Mouse (Mus musculus) embryonic fibroblast, embryonic 13.5 days (primary cell): ENCODE data around the gene Fbxo22. TPM values are rescaled to one million over a fixed set of nuclear protein-coding genes. Genes with fewer than 3 reads are reported as not detected.
"Not testable (repeated sequence)": the region's sequence is repeated elsewhere in the genome, so short reads cannot be mapped to it uniquely, and the experiment has no call there.

Source experiments
- H3K27ac ChIP-seq: 2 replicates; pipeline ENCODE4 v1.5.1; 2012; ENCODE audit warnings: low read length, control low read depth, inconsistent platforms; ENCODE audit not compliant: insufficient read depth
- H3K4me1 ChIP-seq: 2 replicates; pipeline ENCODE4 v1.6.1; 2011; ENCODE audit warnings: low read length; ENCODE audit not compliant: control insufficient read depth, insufficient read depth
- H3K4me3 ChIP-seq: 2 replicates; pipeline ENCODE4 v1.5.1; 2011; ENCODE audit warnings: mild to moderate bottlenecking, control low read depth, low read length; ENCODE audit not compliant: insufficient read depth
- CTCF ChIP-seq: IDR thresholded peaks from 2 replicates; pipeline ENCODE4 v1.5.1; 2011; ENCODE audit warnings: mild to moderate bottlenecking, control low read depth, low read length, moderate library complexity, borderline replicate concordance; ENCODE audit not compliant: insufficient read depth
- POLR2A ChIP-seq: IDR thresholded peaks from 2 replicates; pipeline ENCODE4 v1.6.1; 2011; ENCODE audit warnings: low read depth, mild to moderate bottlenecking, control low read depth, low read length, moderate library complexity
- polyA plus RNA-seq: library from polyadenylated mRNA; stranded (reverse); fragments of >200 nt; gene quantifications from 2 replicates; pipeline ENCODE4 v1.2.4, GENCODE M21; 2011; ENCODE audit warnings: low read depth; ENCODE audit not compliant: missing spikeins, insufficient read length

Fbxo22 gene
- polyA plus RNA-seq, 1 experiment: 30.0 TPM

DNA sequence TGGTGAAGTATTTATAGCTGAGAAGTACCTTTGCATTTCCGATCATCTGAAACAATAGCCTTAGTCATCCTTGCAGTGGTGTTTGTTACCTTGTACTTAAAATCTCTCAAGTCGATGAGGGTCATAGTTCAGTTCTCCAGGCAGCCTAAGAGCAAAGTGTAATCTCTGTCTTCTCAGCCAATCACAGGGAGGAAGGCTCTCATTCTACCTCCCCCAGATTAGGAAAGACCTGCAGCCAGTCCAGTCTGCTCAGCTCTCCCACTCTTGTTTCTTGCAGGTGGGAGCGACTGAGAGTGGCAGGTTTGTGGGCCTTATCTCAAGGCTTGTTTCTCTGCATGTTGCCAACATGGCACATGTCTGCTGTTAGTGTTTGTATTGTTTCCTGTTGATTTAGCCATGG, 6.3 kb downstream of the Fbxo22 start:
- TF ChIP-seq CTCF (no peak), POLR2A (no peak)
- Histone ChIP-seq H3K4me1 (peaks cover 1% of the 10 kb centered on the region; the same call in 1 of the 2 replicates), H3K4me3 (no peak overlapping the region), H3K27ac (no peak overlapping the region)

DNA sequence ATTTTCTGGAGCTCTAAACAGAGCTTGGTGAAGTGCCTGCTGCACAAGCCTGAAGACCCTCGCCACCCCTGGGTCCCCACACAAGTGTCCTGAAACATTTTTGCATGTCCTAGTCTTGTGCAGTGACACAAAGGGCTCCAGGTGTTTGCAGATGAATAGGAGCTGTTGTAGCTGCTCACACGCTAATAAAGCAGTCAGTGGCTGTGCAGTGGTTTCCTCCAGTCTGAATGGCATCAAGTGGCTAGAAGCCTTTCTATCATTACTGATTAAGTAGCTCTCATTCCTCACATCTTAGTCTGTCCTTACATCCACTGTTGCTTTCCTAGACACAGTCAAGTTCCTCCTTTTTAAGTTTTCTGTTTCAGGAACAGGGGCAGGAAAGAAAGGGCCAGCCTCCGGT, 6.9 kb downstream of the Fbxo22 start:
- no peak for TF ChIP-seq POLR2A
- no peak for TF ChIP-seq CTCF
- H3K4me3 ChIP-seq: no peak overlapping the region
- no peaks in the 10 kb centered on the region for H3K4me1 ChIP-seq
- H3K27ac ChIP-seq: no peak overlapping the region

DNA sequence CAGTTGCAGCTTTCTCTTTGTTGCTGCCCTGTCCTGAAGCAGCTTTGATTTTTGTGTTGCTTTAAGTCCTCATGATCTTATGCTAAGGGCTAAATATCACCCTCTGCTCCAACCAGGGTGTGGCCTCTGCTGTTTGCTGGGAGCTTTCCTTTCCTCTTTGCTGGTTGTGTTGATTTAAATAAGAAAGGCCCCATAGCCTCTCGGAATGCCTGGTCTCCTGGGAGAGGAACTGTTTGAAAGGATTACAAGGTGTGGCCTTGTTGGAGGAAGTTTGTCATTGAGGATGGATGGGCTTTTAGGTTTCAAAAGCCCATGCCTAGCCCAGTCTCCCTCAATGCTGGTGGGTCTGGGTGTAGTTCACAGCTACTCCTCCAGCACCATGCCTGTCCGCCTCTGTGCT, 7.4 kb downstream of the Fbxo22 start:
- TF ChIP-seq CTCF (no peak), POLR2A (no peak)
- no peak overlapping the region for H3K27ac ChIP-seq

DNA sequence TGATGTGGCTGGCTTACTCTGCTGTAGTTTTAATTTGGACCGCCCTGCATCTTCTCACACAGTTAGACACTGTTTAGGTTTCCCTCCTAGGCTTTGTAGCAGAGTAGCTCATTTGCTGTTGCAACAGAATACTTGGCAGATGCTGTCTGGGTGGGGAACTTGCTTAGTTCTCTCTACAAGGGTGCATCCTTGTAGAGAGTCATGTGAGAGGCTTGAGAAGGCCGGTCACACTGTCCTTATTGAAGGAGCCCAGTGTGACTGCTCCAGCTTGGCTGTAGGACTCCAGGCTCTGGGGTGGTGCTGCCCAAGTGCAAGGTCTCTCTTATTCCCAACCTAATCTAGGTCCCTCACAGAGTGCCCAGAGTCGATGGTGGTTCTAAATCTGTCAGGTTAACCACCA, 8.7 kb downstream of the Fbxo22 start:
- H3K27ac ChIP-seq: no peak overlapping the region
- no peaks in the 10 kb centered on the region for H3K4me1 ChIP-seq
- no peak for TF ChIP-seq CTCF
- no peak for TF ChIP-seq POLR2A
- H3K4me3 ChIP-seq: no peak overlapping the region

More for the DNA sequence above, 7.4 kb downstream of the Fbxo22 start:
- no peaks in the 10 kb centered on the region for H3K4me1 ChIP-seq
- H3K4me3 ChIP-seq: no peak overlapping the region

DNA sequence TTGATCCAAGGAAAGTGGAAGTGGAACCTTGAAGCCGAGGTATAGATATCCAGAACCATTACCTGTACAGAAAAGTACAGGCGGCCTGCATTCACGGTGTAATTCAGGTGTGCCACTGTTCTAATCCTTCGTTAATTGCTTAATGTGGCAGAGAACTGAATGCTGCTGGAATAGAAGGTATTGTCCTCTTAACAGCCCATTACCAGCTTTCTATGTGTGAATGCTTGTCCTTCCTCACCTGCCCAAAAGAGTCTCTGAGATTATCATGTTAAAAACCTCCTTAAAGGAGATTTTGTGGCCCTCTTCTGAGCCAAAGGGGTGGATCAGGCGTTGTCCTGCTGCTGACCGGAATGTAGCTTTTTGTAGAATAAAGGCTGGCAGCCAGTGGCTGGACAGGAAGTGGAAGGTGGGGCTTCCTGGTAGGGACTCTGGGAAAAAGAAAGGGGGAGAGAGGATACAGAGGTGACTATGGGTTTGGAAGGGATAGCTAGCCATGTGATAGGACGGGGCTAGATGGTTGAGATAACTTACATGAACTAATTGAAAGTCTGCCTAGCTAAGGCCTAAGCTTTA, 16.5 kb downstream of the Fbxo22 start:
- no peaks in the 10 kb centered on the region for H3K4me1 ChIP-seq
- H3K27ac ChIP-seq: no peak overlapping the region
- TF ChIP-seq POLR2A (no peak), CTCF (no peak)
- no peak overlapping the region for H3K4me3 ChIP-seq

DNA sequence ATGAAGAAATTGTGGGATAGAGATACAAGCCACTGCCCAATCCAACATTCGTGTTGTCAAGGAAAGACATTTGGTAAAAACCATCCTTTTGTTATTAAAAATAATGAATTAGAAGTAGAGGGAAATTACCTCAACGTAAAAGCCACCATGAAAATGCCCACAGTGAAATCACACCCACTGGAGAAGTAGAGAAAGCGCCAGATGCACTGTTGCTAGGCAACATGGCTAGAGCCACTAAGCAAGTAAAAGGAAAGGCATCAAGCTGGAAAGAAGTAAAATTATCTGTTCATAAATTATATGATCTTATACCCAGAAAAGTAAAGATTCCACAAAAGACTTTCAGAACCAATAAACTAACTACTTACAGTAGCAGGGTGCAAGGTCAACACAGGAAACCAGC, 17.5 kb downstream of the Fbxo22 start:
- H3K27ac ChIP-seq: no peak overlapping the region
- TF ChIP-seq POLR2A (no peak), CTCF (no peak)
- no peaks in the 10 kb centered on the region for H3K4me1 ChIP-seq
- H3K4me3 ChIP-seq: no peak overlapping the region

DNA sequence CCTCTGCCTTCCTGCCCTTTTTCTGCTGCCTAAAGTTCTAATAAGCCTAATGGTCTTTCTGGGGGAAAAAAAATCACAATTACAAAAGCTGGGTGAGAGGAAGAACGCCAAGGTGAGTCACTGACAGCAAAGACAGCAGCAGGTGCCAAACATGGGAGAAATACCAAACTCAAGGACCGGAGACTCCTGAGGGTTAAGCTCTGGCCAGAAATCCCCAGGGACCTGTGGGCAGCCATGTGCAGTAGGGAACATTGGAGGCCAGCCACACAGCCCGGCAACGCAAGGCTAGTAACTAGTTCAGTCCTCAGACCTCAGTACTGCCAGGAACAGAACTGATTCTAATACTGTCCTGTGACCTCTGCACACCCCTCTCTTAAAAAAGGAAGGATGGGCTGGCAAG, 19.4 kb downstream of the Fbxo22 start:
- H3K27ac ChIP-seq: no peak overlapping the region
- TF ChIP-seq CTCF (no peak), POLR2A (no peak)
- H3K4me3 ChIP-seq: no peak overlapping the region
- no peaks in the 10 kb centered on the region for H3K4me1 ChIP-seq

DNA sequence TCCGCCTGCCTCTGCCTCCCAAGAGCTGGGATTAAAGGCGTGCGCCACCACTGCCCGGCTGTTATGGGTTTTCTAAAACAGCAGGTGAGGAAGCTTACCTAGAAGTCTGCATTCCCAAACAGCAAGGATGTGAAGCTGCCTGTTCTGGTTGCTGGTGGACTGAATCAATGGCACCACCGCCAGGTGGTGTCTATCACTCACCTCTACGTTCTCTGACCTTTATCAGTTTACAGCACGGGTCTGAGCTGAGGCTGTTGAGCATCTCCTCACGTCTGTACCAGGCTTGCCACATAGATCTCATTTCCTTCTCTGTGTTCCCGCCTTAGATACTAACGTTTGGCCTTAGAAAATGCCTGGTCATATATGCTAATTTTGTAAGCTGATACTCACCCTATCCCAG, 20.3 kb downstream of the Fbxo22 start:
- H3K4me1 ChIP-seq: no peaks in the 10 kb centered on the region
- no peak overlapping the region for H3K4me3 ChIP-seq
- no peak overlapping the region for H3K27ac ChIP-seq
- TF ChIP-seq POLR2A (no peak), CTCF (no peak)

DNA sequence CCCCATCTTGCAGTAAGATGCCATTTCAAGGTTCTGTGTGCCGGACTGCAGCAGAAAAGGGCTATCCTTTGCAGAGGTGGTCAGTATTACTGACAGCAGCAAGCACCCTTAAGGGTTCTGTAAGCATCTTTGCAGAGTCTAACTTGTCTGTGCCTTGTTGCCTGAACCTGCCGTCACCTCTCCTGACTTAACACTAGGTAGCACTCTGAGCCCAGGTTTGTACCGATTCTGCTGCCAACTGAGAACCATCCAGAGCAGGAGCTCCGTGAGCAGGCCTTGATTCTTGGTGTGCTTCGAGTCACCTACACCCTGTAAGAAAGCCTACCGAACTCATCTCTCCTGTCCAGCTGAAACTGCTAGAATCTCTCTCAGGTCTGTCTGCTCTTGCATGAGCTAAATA, 22.8 kb downstream of the Fbxo22 start:
- Histone ChIP-seq H3K4me1 (no peaks in the 10 kb centered on the region), H3K27ac (no peak overlapping the region), H3K4me3 (no peak overlapping the region)
- no peak for TF ChIP-seq CTCF
- TF ChIP-seq POLR2A: no peak

DNA sequence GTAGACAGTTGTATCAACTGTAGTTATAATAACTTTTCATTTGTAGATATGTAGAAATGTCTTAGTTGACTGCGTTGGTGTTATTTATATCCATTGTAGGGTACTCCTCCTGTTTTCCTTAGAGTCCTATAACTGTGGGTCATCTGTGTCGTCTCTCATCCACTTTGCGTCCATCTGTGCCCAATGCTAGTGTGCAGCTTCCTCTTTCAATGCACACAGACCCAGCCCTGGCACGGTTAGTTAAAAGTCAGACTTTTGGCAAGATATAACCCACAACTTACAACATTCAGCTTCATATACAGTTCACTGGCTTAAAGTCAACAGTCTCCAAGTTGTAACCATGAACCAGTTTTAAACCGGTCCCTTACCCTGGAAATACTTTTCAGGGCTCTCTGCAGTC, 23.4 kb downstream of the Fbxo22 start:
- H3K4me3 ChIP-seq: no peak overlapping the region
- TF ChIP-seq CTCF: no peak
- TF ChIP-seq POLR2A: no peak
- no peaks in the 10 kb centered on the region for H3K4me1 ChIP-seq
- no peak overlapping the region for H3K27ac ChIP-seq

DNA sequence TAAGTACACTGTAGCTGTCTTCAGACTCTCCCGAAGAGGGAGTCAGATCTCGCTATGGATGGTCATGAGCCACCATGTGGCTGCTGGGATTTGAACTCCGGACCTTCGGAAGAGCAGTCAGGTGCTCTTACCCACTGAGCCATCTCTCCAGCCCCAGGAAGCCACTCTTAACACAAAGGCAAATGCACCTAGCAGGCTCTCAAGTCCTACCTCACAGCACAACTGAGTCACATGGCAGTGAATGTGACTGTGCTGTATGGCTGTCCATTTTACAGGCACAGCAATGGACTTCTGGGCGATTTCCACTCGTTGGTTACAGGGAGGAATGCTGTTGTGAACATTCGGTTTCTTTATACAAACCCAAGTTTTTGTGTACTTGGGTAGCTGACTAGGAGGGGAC, 23.9 kb downstream of the Fbxo22 start:
- no peak overlapping the region for H3K4me3 ChIP-seq
- no peak overlapping the region for H3K27ac ChIP-seq
- TF ChIP-seq POLR2A (no peak), CTCF (no peak)

DNA sequence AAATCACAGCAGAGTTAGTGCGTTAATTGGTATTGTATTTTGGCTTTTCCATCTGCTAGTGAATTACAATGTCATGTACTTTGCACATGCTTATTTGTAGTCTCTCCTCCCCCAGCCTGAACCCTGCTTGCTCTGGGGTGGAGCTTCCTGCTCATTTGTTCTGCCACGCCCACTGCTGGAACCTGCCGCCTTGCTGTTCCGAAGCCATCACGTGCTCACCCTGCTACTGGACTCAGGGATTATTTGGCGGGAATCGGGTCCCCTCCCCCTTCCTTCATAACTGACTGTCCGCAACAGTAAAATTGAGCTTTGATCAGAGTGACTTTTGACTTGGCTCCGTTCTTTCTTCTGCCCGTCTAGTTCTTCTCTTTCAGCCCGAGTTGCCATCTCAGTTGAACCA, 24.4 kb downstream of the Fbxo22 start:
- H3K27ac ChIP-seq, H3K4me1 ChIP-seq, H3K4me3 ChIP-seq: not testable (repeated sequence)

More for the DNA sequence above, 23.9 kb downstream of the Fbxo22 start:
- H3K4me1 ChIP-seq: no peaks in the 10 kb centered on the region
